Mouse (Mus musculus): Measurements from ENCODE around the gene Mob2. TPM values are rescaled to one million over a fixed set of nuclear protein-coding genes. Genes with fewer than 3 reads are reported as not detected.

Mob2 gene
- total and polyA plus RNA-seq, 2 experiments from 2014 or later: 45.5 to 53.6 TPM

DNA sequence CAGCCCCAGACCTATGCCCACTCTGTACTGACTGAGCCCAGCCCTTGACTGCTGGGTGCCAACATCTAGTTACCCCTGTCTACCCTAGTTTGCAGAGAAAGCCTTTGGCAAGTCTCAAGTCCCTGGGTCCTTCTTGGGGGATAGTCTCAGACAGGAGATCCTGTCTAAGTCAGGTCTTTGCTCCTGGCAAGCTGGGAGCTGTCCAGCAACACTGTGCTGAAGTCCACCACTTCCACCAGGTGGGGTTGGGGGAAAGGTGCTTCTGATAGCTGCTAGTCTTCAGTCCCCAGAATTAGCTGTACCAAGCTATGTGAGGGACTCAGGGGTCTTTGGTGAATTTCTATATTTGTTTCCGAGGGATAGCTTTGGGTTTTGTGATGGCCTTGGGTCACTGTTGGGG lies 101.7 kb downstream of the Mob2 start:
- 67% methylated on average over 1 of the region's 1 CpGs for WGBS
- ATAC-seq (ENCODE audit: insufficient read depth, low read depth) (no peak), DNase-seq (ENCODE audit: low spot score) (no peak)
- no peak overlapping the region for H3K4me3 ChIP-seq (ENCODE audit: low read depth, low read length)
- H3K27me3 ChIP-seq (ENCODE audit: control insufficient read depth, insufficient read depth, low read length): peaks cover 8% of the 10 kb centered on the region
- no peak overlapping the region for H3K4me2 ChIP-seq (ENCODE audit: low read depth, low read length)
- H3K27ac ChIP-seq (ENCODE audit: low read depth): no peak overlapping the region
- H3K36me3 ChIP-seq (replicated peaks; ENCODE audit: control insufficient read depth, insufficient read depth, low read length): no peaks in the 10 kb centered on the region
- no peaks in the 10 kb centered on the region for H3K4me1 ChIP-seq (ENCODE audit: control insufficient read depth, insufficient read depth)
- H3K9me3 ChIP-seq (replicated peaks; ENCODE audit: control insufficient read depth, low read length): no peaks in the 10 kb centered on the region
- H3K9ac ChIP-seq (replicated peaks; ENCODE audit: low read depth, low read length): no peak overlapping the region
- no peak for TF ChIP-seq EP300 (IDR thresholded peaks at IDR 0.05; ENCODE audit: low read depth)
- no peak for TF ChIP-seq CTCF (IDR thresholded peaks at IDR 0.05; ENCODE audit: low read depth)

Small RNA genes within 50 kb of the gene (microRNA-seq; reads per million reads assigned to microRNA genes)
- not detected for gene Mir3104

Other genes with a start within 250 kb of the Mob2 start
- 0.08 and 3.6 TPM in 2 replicates for gene Muc5b, start 222.0 kb downstream of the Mob2 start, total RNA-seq (2014; rRNA removed; ENCODE audit: low replicate concordance)
- 0.01 and 2.2 TPM in 2 replicates for gene Muc5b, start 222.0 kb downstream of the Mob2 start, polyA plus RNA-seq (2015; fragmentation: Nextera tagmentation; extraction: Ambion mirVana)
- gene Tollip, start 142.6 kb downstream of the Mob2 start, total RNA-seq (2014; rRNA removed; ENCODE audit: low replicate concordance): 60.0 and 70.3 TPM in 2 replicates
- gene Tollip, start 142.6 kb downstream of the Mob2 start, polyA plus RNA-seq (2015; fragmentation: Nextera tagmentation; extraction: Ambion mirVana): 28.1 and 30.8 TPM in 2 replicates
- not detected in 2 replicates for gene Brsk2, start 111.3 kb downstream of the Mob2 start, total RNA-seq (2014; rRNA removed; ENCODE audit: low replicate concordance)
- gene Brsk2, start 111.3 kb downstream of the Mob2 start, polyA plus RNA-seq (2015; fragmentation: Nextera tagmentation; extraction: Ambion mirVana): 0.30 and 0.37 TPM in 2 replicates
- 29.4 and 31.4 TPM in 2 replicates for gene Dusp8, start 34.8 kb upstream of the Mob2 start, total RNA-seq (2014; rRNA removed; ENCODE audit: low replicate concordance)
- 6.4 and 9.0 TPM in 2 replicates for gene Dusp8, start 34.8 kb upstream of the Mob2 start, polyA plus RNA-seq (2015; fragmentation: Nextera tagmentation; extraction: Ambion mirVana)
- gene Gm45618, start 59.7 kb upstream of the Mob2 start, total RNA-seq (2014; rRNA removed; ENCODE audit: low replicate concordance): not detected in 2 replicates
- gene Gm45618, start 59.7 kb upstream of the Mob2 start, polyA plus RNA-seq (2015; fragmentation: Nextera tagmentation; extraction: Ambion mirVana): not detected in 2 replicates
- not detected in 2 replicates for gene Gm39115, start 75.0 kb upstream of the Mob2 start, total RNA-seq (2014; rRNA removed; ENCODE audit: low replicate concordance)
- gene Gm39115, start 75.0 kb upstream of the Mob2 start, polyA plus RNA-seq (2015; fragmentation: Nextera tagmentation; extraction: Ambion mirVana): not detected in 2 replicates
- not detected in 2 replicates for gene Gm45337, start 83.5 kb upstream of the Mob2 start, total RNA-seq (2014; rRNA removed; ENCODE audit: low replicate concordance)
- not detected in 2 replicates for gene Gm45337, start 83.5 kb upstream of the Mob2 start, polyA plus RNA-seq (2015; fragmentation: Nextera tagmentation; extraction: Ambion mirVana)
- gene Gm29735, start 96.0 kb upstream of the Mob2 start, total RNA-seq (2014; rRNA removed; ENCODE audit: low replicate concordance): not detected in 2 replicates
- gene Gm29735, start 96.0 kb upstream of the Mob2 start, polyA plus RNA-seq (2015; fragmentation: Nextera tagmentation; extraction: Ambion mirVana): not detected in 2 replicates
- gene Gm4553, start 104.7 kb upstream of the Mob2 start, total RNA-seq (2014; rRNA removed; ENCODE audit: low replicate concordance): not detected in 2 replicates
- gene Gm4553, start 104.7 kb upstream of the Mob2 start, polyA plus RNA-seq (2015; fragmentation: Nextera tagmentation; extraction: Ambion mirVana): not detected in 2 replicates
- not detected in 2 replicates for gene Krtap5-2, start 114.9 kb upstream of the Mob2 start, total RNA-seq (2014; rRNA removed; ENCODE audit: low replicate concordance)
- not detected in 2 replicates for gene Krtap5-2, start 114.9 kb upstream of the Mob2 start, polyA plus RNA-seq (2015; fragmentation: Nextera tagmentation; extraction: Ambion mirVana)
- not detected in 2 replicates for gene Gm10153, start 129.3 kb upstream of the Mob2 start, total RNA-seq (2014; rRNA removed; ENCODE audit: low replicate concordance)
- gene Gm10153, start 129.3 kb upstream of the Mob2 start, polyA plus RNA-seq (2015; fragmentation: Nextera tagmentation; extraction: Ambion mirVana): not detected in 2 replicates
- not detected in 2 replicates for gene Krtap5-3, start 140.3 kb upstream of the Mob2 start, total RNA-seq (2014; rRNA removed; ENCODE audit: low replicate concordance)
- gene Krtap5-3, start 140.3 kb upstream of the Mob2 start, polyA plus RNA-seq (2015; fragmentation: Nextera tagmentation; extraction: Ambion mirVana): not detected in 2 replicates
- not detected in 2 replicates for gene Gm7579, start 150.8 kb upstream of the Mob2 start, total RNA-seq (2014; rRNA removed; ENCODE audit: low replicate concordance)
- gene Gm7579, start 150.8 kb upstream of the Mob2 start, polyA plus RNA-seq (2015; fragmentation: Nextera tagmentation; extraction: Ambion mirVana): not detected in 2 replicates
- gene Krtap5-5, start 168.9 kb upstream of the Mob2 start, total RNA-seq (2014; rRNA removed; ENCODE audit: low replicate concordance): not detected in 2 replicates
- not detected in 2 replicates for gene Krtap5-5, start 168.9 kb upstream of the Mob2 start, polyA plus RNA-seq (2015; fragmentation: Nextera tagmentation; extraction: Ambion mirVana)
- gene Gm40460, start 180.0 kb upstream of the Mob2 start, total RNA-seq (2014; rRNA removed; ENCODE audit: low replicate concordance): not detected in 2 replicates
- not detected in 2 replicates for gene Gm40460, start 180.0 kb upstream of the Mob2 start, polyA plus RNA-seq (2015; fragmentation: Nextera tagmentation; extraction: Ambion mirVana)
- gene Gm2431, start 197.3 kb upstream of the Mob2 start, total RNA-seq (2014; rRNA removed; ENCODE audit: low replicate concordance): not detected in 2 replicates
- not detected in 2 replicates for gene Gm2431, start 197.3 kb upstream of the Mob2 start, polyA plus RNA-seq (2015; fragmentation: Nextera tagmentation; extraction: Ambion mirVana)
- not detected in 2 replicates for gene Gm4559, start 213.3 kb upstream of the Mob2 start, total RNA-seq (2014; rRNA removed; ENCODE audit: low replicate concordance)
- gene Gm4559, start 213.3 kb upstream of the Mob2 start, polyA plus RNA-seq (2015; fragmentation: Nextera tagmentation; extraction: Ambion mirVana): not detected in 2 replicates
- gene Krtap5-1, start 236.1 kb upstream of the Mob2 start, total RNA-seq (2014; rRNA removed; ENCODE audit: low replicate concordance): not detected in 2 replicates
- gene Krtap5-1, start 236.1 kb upstream of the Mob2 start, polyA plus RNA-seq (2015; fragmentation: Nextera tagmentation; extraction: Ambion mirVana): not detected in 2 replicates
- gene Krtap5-4, start 242.5 kb upstream of the Mob2 start, total RNA-seq (2014; rRNA removed; ENCODE audit: low replicate concordance): not detected in 2 replicates
- not detected in 2 replicates for gene Krtap5-4, start 242.5 kb upstream of the Mob2 start, polyA plus RNA-seq (2015; fragmentation: Nextera tagmentation; extraction: Ambion mirVana)

All from heart, postnatal 0 days (tissue).